In the genomic region with DNA sequence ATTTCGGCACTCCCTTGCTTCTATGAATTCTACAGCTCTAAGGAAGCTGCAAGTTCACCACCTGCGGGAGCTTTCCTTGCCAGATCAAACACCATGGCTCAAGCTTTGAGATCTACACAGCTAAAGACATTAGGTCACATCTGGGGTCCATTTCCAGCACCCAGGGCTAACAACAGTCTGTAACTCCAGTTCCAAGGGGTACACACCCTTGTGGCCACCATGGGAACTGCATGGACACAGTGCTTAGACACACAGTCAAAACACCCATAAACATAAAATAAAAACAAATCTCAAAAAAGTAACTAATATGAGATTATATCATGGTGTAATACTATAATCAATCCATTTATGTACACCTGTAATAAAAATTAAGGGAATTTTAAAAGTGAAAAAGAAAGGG, we compare ENCODE assay signal across 9 mouse cellular contexts.
DNase-seq lines count a peak whose midpoint lies in the region; ATAC-seq and TF ChIP-seq lines count a peak whose summit lies in the region.
"Had no signal": no experiment of that assay in that cellular context is flagged by ENCODE, and none has a peak within 500 bp of the region (broad histone marks: within the 10 kb centered on the region; RNA-seq: fewer than 3 reads in every experiment).

No protein-coding gene starts in this region.

- no peak for TF ChIP-seq POLR2A in MEL (IDR thresholded peaks at IDR 0.05; ENCODE audit: control insufficient read depth in 1 of 2, insufficient read depth in 1 of 2, low read depth in 1 of 2, low read length in 2 of 2, poor library complexity in 1 of 2)

- H3K4me3 ChIP-seq in kidney, embryonic 16.5 days (ENCODE audit: low read length): no peak overlapping the region
- H3K4me3 ChIP-seq in MEL (ENCODE audit: control insufficient read depth in 1 of 2, insufficient read depth in 1 of 2, low read depth in 2 of 2, low read length in 2 of 2): no peak overlapping the region
- H3K4me3 ChIP-seq: erythroblast, embryonic 14.5 days had no signal

- H3K4me2 ChIP-seq in kidney, embryonic 16.5 days (replicated peaks; ENCODE audit: low read depth, low read length): no peak overlapping the region

- TF ChIP-seq CTCF in MEL (IDR thresholded peaks at IDR 0.05 in 2 of 3, conservative IDR thresholded peaks at IDR 0.05 in 1 of 3; ENCODE audit: control insufficient read depth in 1 of 3, insufficient read depth in 1 of 3, low read depth in 2 of 3, low read length in 3 of 3, poor library complexity in 1 of 3, severe bottlenecking in 1 of 3): peak; percentile 4 to 61 (median 21); a peak in 3 of 6 replicates

- H3K79me2 ChIP-seq in MEL (ENCODE audit: control insufficient read depth, insufficient read depth, low read length, poor library complexity): no peaks in the 10 kb centered on the region

- no peak for TF ChIP-seq RAD21 in MEL (IDR thresholded peaks at IDR 0.05; ENCODE audit: low read depth, low read length)

- no peaks in the 10 kb centered on the region for H3K9me3 ChIP-seq in kidney, embryonic 16.5 days (ENCODE audit: low read length)
- no peaks in the 10 kb centered on the region for H3K9me3 ChIP-seq in MEL (replicated peaks; ENCODE audit: insufficient read depth, low read length)

- no peaks in the 10 kb centered on the region for H3K36me3 ChIP-seq in kidney, embryonic 16.5 days (ENCODE audit: insufficient read depth, low read length)
- no peaks in the 10 kb centered on the region for H3K36me3 ChIP-seq in MEL (ENCODE audit: control insufficient read depth in 1 of 2, insufficient read depth in 2 of 2, low read length in 2 of 2)

- H3K27me3 ChIP-seq in kidney, embryonic 16.5 days (ENCODE audit: insufficient read depth, low read length): no peaks in the 10 kb centered on the region
- H3K27me3 ChIP-seq in MEL (ENCODE audit: control insufficient read depth in 1 of 2, insufficient read depth in 2 of 2, low read length in 2 of 2): no peaks in the 10 kb centered on the region

- ATAC-seq in kidney, embryonic 16.5 days (ENCODE audit: low FRiP score, low TSS enrichment): no peak

- 100% methylated on average over 2 of the region's 2 CpGs for WGBS in kidney, embryonic 16.5 days

- H3K27ac ChIP-seq in kidney, embryonic 16.5 days (ENCODE audit: low read length): no peak overlapping the region
- H3K27ac ChIP-seq in MEL (ENCODE audit: control insufficient read depth, low read depth, low read length): no peak overlapping the region

- peak; percentile 17 for DNase-seq in kidney, adult 9 months
- peak; percentile 13 for DNase-seq in MEL (ENCODE audit: low read depth, low spot score)
- peak; percentile 20 for DNase-seq in embryo, embryonic 9.5 days (ENCODE audit: extremely low spot score)
- peak; percentile 22 to 28 for DNase-seq in natural killer cell, adult 2 months (ENCODE audit: low spot score in 2 of 2)
- DNase-seq in ovary, postnatal 36 days (ENCODE audit: low spot score): no peak
- DNase-seq in layer of hippocampus, postnatal 10 days (ENCODE audit: low spot score in 2 of 2): no peak
- no peak for DNase-seq in cerebellum, adult 11 months

- TF ChIP-seq EP300 in MEL (IDR thresholded peaks at IDR 0.05; ENCODE audit: low read depth in 1 of 2, low read length in 2 of 2): no peak

- no peak overlapping the region for H3K9ac ChIP-seq in kidney, embryonic 16.5 days (replicated peaks; ENCODE audit: low read length)
- no peak overlapping the region for H3K9ac ChIP-seq in MEL (ENCODE audit: control insufficient read depth, low read depth, low read length, poor library complexity, severe bottlenecking)

- H3K4me1 ChIP-seq in kidney, embryonic 16.5 days (ENCODE audit: insufficient read depth, low read length): no peaks in the 10 kb centered on the region
- H3K4me1 ChIP-seq in MEL (ENCODE audit: control insufficient read depth in 1 of 2, insufficient read depth in 2 of 2, low read length in 2 of 2): no peaks in the 10 kb centered on the region

TF ChIP-seq in MEL, 35 proteins besides CTCF, POLR2A, EP300 and RAD21:
- TF ChIP-seq TCF12 (IDR thresholded peaks at IDR 0.05; ENCODE audit: low read depth, low read length) (no peak), GABPA (IDR thresholded peaks at IDR 0.05; ENCODE audit: low read depth, low read length) (no peak), SIN3A (IDR thresholded peaks at IDR 0.05; ENCODE audit: low read length) (no peak), SMC3 (IDR thresholded peaks at IDR 0.05; ENCODE audit: low read depth, low read length) (no peak), BHLHE40 (IDR thresholded peaks at IDR 0.05; ENCODE audit: borderline replicate concordance, low read depth, low read length) (no peak), CHD2 (IDR thresholded peaks at IDR 0.05; ENCODE audit: low read length) (no peak), MEF2A (IDR thresholded peaks at IDR 0.05; ENCODE audit: extremely low read depth, insufficient replicate concordance, low read depth, low read length, poor library complexity, severe bottlenecking) (no peak), POLR2AphosphoS2 (IDR thresholded peaks at IDR 0.05; ENCODE audit: low read length) (no peak), MAFK (IDR thresholded peaks at IDR 0.05; ENCODE audit: borderline replicate concordance, low read depth, low read length) (no peak), ZNF384 (IDR thresholded peaks at IDR 0.05; ENCODE audit: low read depth, low read length) (no peak), CHD1 (IDR thresholded peaks at IDR 0.05; ENCODE audit: low read depth, low read length) (no peak), NRF1 (IDR thresholded peaks at IDR 0.05; ENCODE audit: insufficient read depth, low read depth, low read length, poor library complexity, severe bottlenecking) (no peak), MYB (IDR thresholded peaks at IDR 0.05; ENCODE audit: low read depth, low read length) (no peak)

Comparison
In these comparisons a context has a peak if more than half of its experiments do, and no peak if none do; other contexts are left out.
1. DNase-seq: peak in kidney, adult 9 months (single experiment), MEL (single experiment), embryo, embryonic 9.5 days (single experiment) and natural killer cell, adult 2 months (2 of 2); none in ovary, postnatal 36 days (single experiment), layer of hippocampus, postnatal 10 days (0 of 2) and cerebellum, adult 11 months (single experiment).